Mouse (Mus musculus): ENCODE measurements at regions not wholly inside any gene's neighbourhood (a gene's known extent, or its start where the extent isn't known, plus 50 kb on each side); places are given as distances from the start of the nearest gene placed in this dataset.
"Not testable (repeated sequence)": the region's sequence is repeated elsewhere in the genome, so short reads cannot be mapped to it uniquely, and the experiment has no call there.

DNA sequence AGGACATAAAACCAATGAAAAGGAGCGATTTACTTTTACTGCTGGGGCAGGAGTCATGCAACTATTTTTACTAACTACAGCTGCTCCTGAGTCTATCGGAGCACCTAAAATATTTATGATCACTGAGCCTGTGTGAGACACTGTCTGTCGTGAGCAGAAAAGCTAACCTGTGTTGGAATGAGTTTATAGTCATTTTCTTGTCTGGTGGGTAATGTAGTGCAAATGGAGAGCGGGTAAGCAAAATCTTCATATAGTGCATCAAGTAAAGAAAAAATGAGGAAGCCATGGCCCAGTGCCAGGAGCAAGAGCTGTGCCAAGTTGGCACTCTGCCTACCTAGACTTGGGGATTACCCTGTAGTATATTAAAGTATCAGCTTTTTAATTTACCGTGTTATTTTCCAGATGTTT lies 1363.1 kb upstream of the Got2 start:
- ChIA-PET CTCF (no interaction called here), POLR2A (no interaction called here)
- H3K27me3 ChIP-seq = no peaks in the 10 kb centered on the region
- in situ Hi-C loops (cut with MboI; ENCODE audit: low pct_unique_long_range_greater_than_20kb) = no loop called here
- peak; percentile 35 for ATAC-seq
- DNase-seq (ENCODE audit: low read depth, low spot score) = no peak
- no peak for TF ChIP-seq CTCF (IDR thresholded peaks at IDR 0.05)

DNA sequence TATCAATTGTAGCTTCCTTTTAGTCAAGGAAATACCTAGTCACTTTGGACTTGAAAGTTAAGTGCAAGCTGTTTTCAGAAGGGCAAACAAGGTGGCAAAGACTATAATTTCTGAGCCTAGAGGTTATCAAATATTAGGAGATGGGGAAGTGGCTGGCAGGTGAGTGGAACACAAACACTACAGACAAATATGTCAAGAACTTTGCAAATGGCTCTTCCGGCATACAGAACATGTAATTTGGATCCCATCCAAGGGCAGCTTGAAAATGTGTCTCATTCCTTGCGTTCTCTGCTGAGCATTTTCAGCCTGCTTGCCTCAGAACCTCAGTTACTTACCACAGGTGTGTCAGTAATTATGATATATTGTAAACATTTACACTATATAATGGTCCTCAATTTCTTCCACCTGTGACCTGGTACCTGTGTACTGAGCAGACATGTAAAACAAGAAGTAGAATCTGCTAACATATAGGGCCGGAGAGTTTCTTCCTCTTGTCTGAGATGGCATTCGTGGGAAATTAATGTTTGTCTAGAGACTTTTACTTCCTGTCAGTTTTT lies 1346.3 kb upstream of the Got2 start:
- no peak for TF ChIP-seq CTCF (IDR thresholded peaks at IDR 0.05)
- in situ Hi-C loops (cut with MboI; ENCODE audit: low pct_unique_long_range_greater_than_20kb) = no loop called here
- ChIA-PET CTCF (no interaction called here), POLR2A (no interaction called here)
- ATAC-seq (no peak), DNase-seq (ENCODE audit: low read depth, low spot score) (no peak)
- no peaks in the 10 kb centered on the region for H3K27me3 ChIP-seq

DNA sequence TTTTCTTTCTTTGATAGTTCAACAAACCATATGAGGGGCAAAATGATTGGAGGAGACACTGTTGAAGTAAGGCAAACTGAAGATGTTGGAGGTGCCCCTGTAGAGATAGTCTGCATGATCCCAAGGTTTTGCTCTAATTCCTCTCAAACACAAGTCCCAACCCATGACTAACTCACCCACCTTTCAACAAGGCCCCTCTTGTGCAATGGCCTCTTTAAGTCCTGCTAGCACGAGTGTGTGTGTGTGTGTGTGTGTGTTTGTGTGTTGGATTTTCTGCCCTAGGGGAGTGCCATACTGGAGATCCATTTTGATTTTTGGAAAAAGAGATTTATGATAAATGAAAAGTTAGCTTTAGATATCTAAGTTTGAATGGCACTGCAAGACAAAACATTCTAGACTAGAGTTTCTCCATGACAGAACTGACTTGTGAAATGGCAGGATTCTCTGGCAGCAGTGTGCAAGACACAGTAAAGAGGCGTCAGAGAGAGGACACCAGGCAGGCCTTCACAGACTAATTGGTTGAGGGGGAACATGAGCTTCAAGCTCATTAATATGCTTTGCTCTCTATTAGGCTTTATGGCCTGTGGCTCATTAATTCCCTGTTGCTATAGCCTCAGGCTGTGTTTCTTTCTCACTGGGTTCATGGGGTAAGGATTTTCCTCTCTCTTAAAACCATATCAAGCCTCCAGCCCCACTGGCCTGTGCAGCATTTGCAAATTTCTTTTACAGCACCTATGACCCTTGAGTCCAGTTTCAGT lies 1344.5 kb upstream of the Got2 start:
- in situ Hi-C loops (cut with MboI; ENCODE audit: low pct_unique_long_range_greater_than_20kb) = no loop called here
- no peak for ATAC-seq
- TF ChIP-seq CTCF (IDR thresholded peaks at IDR 0.05) = no peak

DNA sequence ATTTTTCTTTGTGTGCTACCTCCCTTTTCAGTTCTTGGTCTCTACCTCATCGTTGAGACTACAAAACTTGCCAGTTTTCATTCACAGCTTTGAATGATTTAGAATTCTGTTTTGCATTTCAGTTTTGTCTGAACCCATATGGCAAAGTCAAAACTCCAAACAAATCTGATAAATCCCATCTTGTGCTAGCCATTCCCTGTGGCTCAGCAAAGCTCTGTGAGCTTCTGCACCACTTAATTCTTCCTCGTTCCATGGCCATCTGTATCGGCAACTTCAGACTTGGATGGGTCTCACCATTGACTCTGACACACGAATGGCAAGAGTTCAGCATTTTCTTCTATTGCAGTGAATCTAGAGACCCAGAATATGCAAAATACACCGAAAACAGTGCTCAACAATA lies 1343.3 kb upstream of the Got2 start:
- in situ Hi-C loops (cut with MboI; ENCODE audit: low pct_unique_long_range_greater_than_20kb) = no loop called here

More for the DNA sequence above, 1344.5 kb upstream of the Got2 start:
- POLR2A ChIA-PET = interaction anchor here (0.6 kb wide), 1 partner anchor 80 kb away, joined by 3 read pairs; no protein-coding TSS in a partner anchor
- DNase-seq (ENCODE audit: low read depth, low spot score) = no peak
- H3K27me3 ChIP-seq = no peaks in the 10 kb centered on the region
- CTCF ChIA-PET = no interaction called here

DNA sequence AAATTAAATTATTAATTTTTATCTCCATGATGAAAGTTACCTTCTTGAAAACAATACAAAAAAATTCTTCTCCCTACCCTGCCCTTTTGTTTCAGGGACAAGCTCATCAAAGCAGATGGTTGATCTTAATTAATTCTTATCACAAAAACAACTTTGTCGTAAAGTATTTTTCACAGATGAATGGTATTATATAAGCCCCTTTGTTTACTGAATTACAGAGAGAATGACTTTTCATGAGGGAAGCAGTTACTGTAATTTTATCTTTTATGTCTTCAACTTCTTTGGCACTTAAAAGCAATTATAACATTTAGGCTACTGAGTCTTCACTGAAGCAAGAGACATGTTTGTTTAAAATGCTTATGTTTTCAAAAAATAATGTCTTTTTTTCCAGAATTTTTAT lies 1303.5 kb upstream of the Got2 start:
- CTCF ChIA-PET = no interaction called here
- TF ChIP-seq CTCF (IDR thresholded peaks at IDR 0.05) = no peak
- no peaks in the 10 kb centered on the region for H3K27me3 ChIP-seq
- in situ Hi-C loops (cut with MboI; ENCODE audit: low pct_unique_long_range_greater_than_20kb) = no loop called here
- ATAC-seq = no peak
- POLR2A ChIA-PET = no interaction called here
- DNase-seq (ENCODE audit: low read depth, low spot score) = no peak

More for the DNA sequence above, 1343.3 kb upstream of the Got2 start:
- no peak for ATAC-seq
- DNase-seq (ENCODE audit: low read depth, low spot score) = no peak
- ChIA-PET CTCF (no interaction called here), POLR2A (no interaction called here)
- no peaks in the 10 kb centered on the region for H3K27me3 ChIP-seq
- no peak for TF ChIP-seq CTCF (IDR thresholded peaks at IDR 0.05)

DNA sequence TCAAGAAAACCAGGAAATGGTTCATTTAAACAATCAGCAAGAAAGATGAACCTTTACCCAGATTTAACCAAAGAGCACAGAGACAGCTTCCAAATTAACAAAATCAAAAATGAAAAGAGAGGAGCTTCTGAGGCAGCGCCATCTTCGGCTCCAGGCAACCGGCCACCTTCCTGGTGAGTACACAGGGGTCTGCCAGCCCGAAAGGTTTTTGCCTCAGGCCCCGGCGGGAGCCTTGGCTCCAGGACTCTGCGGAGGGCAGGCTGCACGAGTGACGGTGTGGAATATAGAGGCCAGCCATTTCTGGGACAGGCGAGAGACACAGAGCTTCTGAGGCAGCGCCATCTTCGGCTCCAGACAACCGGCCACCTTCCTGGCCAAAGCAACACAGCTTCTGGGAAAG lies 1295.5 kb upstream of the Got2 start:
- in situ Hi-C loops (cut with MboI; ENCODE audit: low pct_unique_long_range_greater_than_20kb); POLR2A ChIA-PET; ATAC-seq; DNase-seq (ENCODE audit: low read depth, low spot score); H3K27me3 ChIP-seq; CTCF ChIA-PET: not testable (repeated sequence)

DNA sequence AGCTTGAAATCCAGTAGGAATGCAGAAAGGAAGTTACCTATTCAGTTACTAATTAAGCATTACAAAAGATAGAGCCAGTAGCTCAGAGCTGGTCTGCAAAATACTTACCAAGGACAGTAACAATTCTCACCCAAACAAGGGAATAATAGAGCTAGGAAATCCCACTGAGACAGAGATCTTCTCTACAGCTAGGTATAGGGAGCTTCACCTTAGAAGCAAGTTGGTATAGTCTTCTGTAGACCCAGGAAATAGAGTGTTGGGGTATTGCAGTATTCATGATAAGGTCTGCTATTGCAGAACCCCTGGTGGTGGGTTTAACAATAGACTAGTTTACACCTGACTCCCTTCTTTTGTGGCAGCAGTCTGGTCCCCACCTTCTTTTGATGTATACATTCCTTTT lies 1294.1 kb upstream of the Got2 start:
- ATAC-seq; POLR2A ChIA-PET; CTCF ChIA-PET; H3K27me3 ChIP-seq; DNase-seq (ENCODE audit: low read depth, low spot score); in situ Hi-C loops (cut with MboI; ENCODE audit: low pct_unique_long_range_greater_than_20kb): not testable (repeated sequence)
